Mouse (Mus musculus): ENCODE results near the gene Ddx20.

The Ddx20 gene

GRCm38 (mm10) chr3:105712827-105713226, 25.5 kb upstream of the Ddx20 start:
- Histone ChIP-seq H3K27me3 (ENCODE audit: insufficient read depth, low read length) (peaks cover 21% of the 10 kb centered on the region), H3K4me3 (replicated peaks; ENCODE audit: low read length) (no peak overlapping the region), H3K4me1 (replicated peaks; ENCODE audit: low read depth, low read length) (peaks cover 23% of the 10 kb centered on the region), H3K36me3 (ENCODE audit: insufficient read depth, low read length) (peaks cover 21% of the 10 kb centered on the region), H3K9me3 (ENCODE audit: low read length) (no peaks in the 10 kb centered on the region)
- TF ChIP-seq POU5F1 (IDR thresholded peaks at IDR 0.05; ENCODE audit: borderline replicate concordance, low read length) (no peak), NANOG (IDR thresholded peaks at IDR 0.05; ENCODE audit: borderline replicate concordance, low read length) (no peak), CTCF (conservative IDR thresholded peaks at IDR 0.05; ENCODE audit: low read length) (no peak)

- Histone ChIP-seq H3K9me3 (ENCODE audit: low read length) (no peaks in the 10 kb centered on the region), H3K36me3 (ENCODE audit: insufficient read depth, low read length) (peaks cover 21% of the 10 kb centered on the region), H3K4me3 (replicated peaks; ENCODE audit: low read length) (no peak overlapping the region), H3K4me1 (replicated peaks; ENCODE audit: low read depth, low read length) (peaks cover 23% of the 10 kb centered on the region), H3K27me3 (ENCODE audit: insufficient read depth, low read length) (peaks cover 32% of the 10 kb centered on the region)
- no peak for TF ChIP-seq POU5F1 (IDR thresholded peaks at IDR 0.05; ENCODE audit: borderline replicate concordance, low read length)
- TF ChIP-seq CTCF (conservative IDR thresholded peaks at IDR 0.05; ENCODE audit: low read length), result no peak
- no peak for TF ChIP-seq NANOG (IDR thresholded peaks at IDR 0.05; ENCODE audit: borderline replicate concordance, low read length)
Observed at GRCm38 (mm10) chr3:105711741-105712140, 24.4 kb upstream of the Ddx20 start.

GRCm38 (mm10) chr3:105710246-105710645, 22.9 kb upstream of the Ddx20 start:
- no peak overlapping the region for H3K4me3 ChIP-seq (replicated peaks; ENCODE audit: low read length)
- H3K27me3 ChIP-seq (ENCODE audit: insufficient read depth, low read length), result peaks cover 46% of the 10 kb centered on the region
- no peak for TF ChIP-seq POU5F1 (IDR thresholded peaks at IDR 0.05; ENCODE audit: borderline replicate concordance, low read length)
- H3K36me3 ChIP-seq (ENCODE audit: insufficient read depth, low read length), result peaks cover 14% of the 10 kb centered on the region; the same call in 1 of the 2 replicates
- peaks cover 23% of the 10 kb centered on the region for H3K4me1 ChIP-seq (replicated peaks; ENCODE audit: low read depth, low read length)
- H3K9me3 ChIP-seq (ENCODE audit: low read length), result no peaks in the 10 kb centered on the region

- no peak for TF ChIP-seq NANOG (IDR thresholded peaks at IDR 0.05; ENCODE audit: borderline replicate concordance, low read length)
- no peak for TF ChIP-seq CTCF (conservative IDR thresholded peaks at IDR 0.05; ENCODE audit: low read length)
- no peak for TF ChIP-seq POU5F1 (IDR thresholded peaks at IDR 0.05; ENCODE audit: borderline replicate concordance, low read length)
- H3K4me1 ChIP-seq (replicated peaks; ENCODE audit: low read depth, low read length), result peaks cover 21% of the 10 kb centered on the region
- H3K27me3 ChIP-seq (ENCODE audit: insufficient read depth, low read length), result peaks cover 71% of the 10 kb centered on the region
- no peak overlapping the region for H3K4me3 ChIP-seq (replicated peaks; ENCODE audit: low read length)
- no peaks in the 10 kb centered on the region for H3K9me3 ChIP-seq (ENCODE audit: low read length)
- H3K36me3 ChIP-seq (ENCODE audit: insufficient read depth, low read length), result peaks cover 14% of the 10 kb centered on the region; the same call in 1 of the 2 replicates
Observed at GRCm38 (mm10) chr3:105707590-105707989, 20.2 kb upstream of the Ddx20 start.

- H3K27me3 ChIP-seq (ENCODE audit: insufficient read depth, low read length), result peaks cover 77% of the 10 kb centered on the region
- peaks cover 21% of the 10 kb centered on the region for H3K4me1 ChIP-seq (replicated peaks; ENCODE audit: low read depth, low read length)
- H3K36me3 ChIP-seq (ENCODE audit: insufficient read depth, low read length), result peaks cover 11% of the 10 kb centered on the region; the same call in 1 of the 2 replicates
- H3K4me3 ChIP-seq (replicated peaks; ENCODE audit: low read length), result no peak overlapping the region
- TF ChIP-seq NANOG (IDR thresholded peaks at IDR 0.05; ENCODE audit: borderline replicate concordance, low read length) (no peak), POU5F1 (IDR thresholded peaks at IDR 0.05; ENCODE audit: borderline replicate concordance, low read length) (no peak), CTCF (conservative IDR thresholded peaks at IDR 0.05; ENCODE audit: low read length) (no peak)
- no peaks in the 10 kb centered on the region for H3K9me3 ChIP-seq (ENCODE audit: low read length)
Observed at GRCm38 (mm10) chr3:105706366-105707020, 19.1 kb upstream of the Ddx20 start.

GRCm38 (mm10) chr3:105705561-105705960, 18.2 kb upstream of the Ddx20 start:
- Histone ChIP-seq H3K4me1 (replicated peaks; ENCODE audit: low read depth, low read length) (peaks cover 21% of the 10 kb centered on the region), H3K27me3 (ENCODE audit: insufficient read depth, low read length) (peaks cover 78% of the 10 kb centered on the region), H3K9me3 (ENCODE audit: low read length) (no peaks in the 10 kb centered on the region), H3K4me3 (replicated peaks; ENCODE audit: low read length) (peak overlapping the region; percentile 86), H3K36me3 (ENCODE audit: insufficient read depth, low read length) (peaks cover 8% of the 10 kb centered on the region; the same call in 1 of the 2 replicates)
- TF ChIP-seq NANOG (IDR thresholded peaks at IDR 0.05; ENCODE audit: borderline replicate concordance, low read length) (no peak), CTCF (conservative IDR thresholded peaks at IDR 0.05; ENCODE audit: low read length) (no peak), POU5F1 (IDR thresholded peaks at IDR 0.05; ENCODE audit: borderline replicate concordance, low read length) (no peak)

- Histone ChIP-seq H3K27me3 (ENCODE audit: insufficient read depth, low read length) (peaks cover 77% of the 10 kb centered on the region), H3K4me3 (replicated peaks; ENCODE audit: low read length) (peak overlapping the region; percentile 86), H3K36me3 (ENCODE audit: insufficient read depth, low read length) (peaks cover 3% of the 10 kb centered on the region; the same call in 1 of the 2 replicates), H3K4me1 (replicated peaks; ENCODE audit: low read depth, low read length) (peaks cover 21% of the 10 kb centered on the region), H3K9me3 (ENCODE audit: low read length) (no peaks in the 10 kb centered on the region)
- TF ChIP-seq POU5F1 (IDR thresholded peaks at IDR 0.05; ENCODE audit: borderline replicate concordance, low read length) (no peak), NANOG (IDR thresholded peaks at IDR 0.05; ENCODE audit: borderline replicate concordance, low read length) (no peak), CTCF (conservative IDR thresholded peaks at IDR 0.05; ENCODE audit: low read length) (no peak)
Observed at GRCm38 (mm10) chr3:105705061-105705549, 17.7 kb upstream of the Ddx20 start.

GRCm38 (mm10) chr3:105704031-105705008, 16.9 kb upstream of the Ddx20 start, which contains the start of gene Inka2:
Gene Inka2, plus strand, starts transcription at chr3:105704599.
- 0 out of 2 replicates have a peak, but pooled peaks cover 3% of the 10 kb centered on the region for H3K36me3 ChIP-seq (ENCODE audit: insufficient read depth, low read length)
- H3K4me3 ChIP-seq (replicated peaks; ENCODE audit: low read length), result peak within 1 kb of the TSS; percentile 86
- peaks cover 21% of the 10 kb centered on the region for H3K4me1 ChIP-seq (replicated peaks; ENCODE audit: low read depth, low read length)
- H3K9me3 ChIP-seq (ENCODE audit: low read length), result no peaks in the 10 kb centered on the region
- TF ChIP-seq CTCF (conservative IDR thresholded peaks at IDR 0.05; ENCODE audit: low read length), result no peak
- TF ChIP-seq NANOG (IDR thresholded peaks at IDR 0.05; ENCODE audit: borderline replicate concordance, low read length), result no peak
- no peak for TF ChIP-seq POU5F1 (IDR thresholded peaks at IDR 0.05; ENCODE audit: borderline replicate concordance, low read length)
- peaks cover 74% of the 10 kb centered on the region for H3K27me3 ChIP-seq (ENCODE audit: insufficient read depth, low read length)

Measured in E14TG2a.4 (cell line).